Mouse (Mus musculus): ENCODE results near the gene Tmem150c. TPM values are rescaled to one million over a fixed set of nuclear protein-coding genes. Genes with fewer than 3 reads are reported as not detected.

Gene Tmem150c
- polyA plus RNA-seq, 1 experiment: 0.65 TPM

- H3K4me1 ChIP-seq (ENCODE audit: control insufficient read depth, insufficient read depth, low read length): no peaks in the 10 kb centered on the region; the same call in 1 of the 2 replicates
- 69% methylated on average over 12 of the region's 12 CpGs for WGBS
- TF ChIP-seq POLR2A (IDR thresholded peaks at IDR 0.05; ENCODE audit: borderline replicate concordance, control insufficient read depth, low read depth, low read length): no peak
- TF ChIP-seq CTCF (IDR thresholded peaks at IDR 0.05; ENCODE audit: control insufficient read depth, insufficient read depth, low read length): no peak
- H3K27ac ChIP-seq (ENCODE audit: control insufficient read depth, insufficient read depth, low read depth, low read length, poor library complexity): no peak overlapping the region
- H3K4me3 ChIP-seq (replicated peaks; ENCODE audit: control insufficient read depth, low read depth, low read length): no peak overlapping the region
Measured at GRCm38 (mm10) chr5:100083953-100084562, 75.5 kb downstream of the Tmem150c start.

- H3K4me1 ChIP-seq (ENCODE audit: control insufficient read depth, insufficient read depth, low read length): no peaks in the 10 kb centered on the region; the same call in 1 of the 2 replicates
- WGBS: 21% methylated on average over 4 of the region's 4 CpGs
- no peak overlapping the region for H3K4me3 ChIP-seq (replicated peaks; ENCODE audit: control insufficient read depth, low read depth, low read length)
- H3K27ac ChIP-seq (ENCODE audit: control insufficient read depth, insufficient read depth, low read depth, low read length, poor library complexity): no peak overlapping the region
- TF ChIP-seq POLR2A (IDR thresholded peaks at IDR 0.05; ENCODE audit: borderline replicate concordance, control insufficient read depth, low read depth, low read length) (no peak), CTCF (IDR thresholded peaks at IDR 0.05; ENCODE audit: control insufficient read depth, insufficient read depth, low read length) (no peak)
Measured at GRCm38 (mm10) chr5:100082006-100082405, 77.6 kb downstream of the Tmem150c start.

- TF ChIP-seq CTCF (IDR thresholded peaks at IDR 0.05; ENCODE audit: control insufficient read depth, insufficient read depth, low read length): no peak
- TF ChIP-seq POLR2A (IDR thresholded peaks at IDR 0.05; ENCODE audit: borderline replicate concordance, control insufficient read depth, low read depth, low read length): no peak
- Histone ChIP-seq H3K27ac (ENCODE audit: control insufficient read depth, insufficient read depth, low read depth, low read length, poor library complexity) (no peak overlapping the region), H3K4me3 (replicated peaks; ENCODE audit: control insufficient read depth, low read depth, low read length) (no peak overlapping the region), H3K4me1 (ENCODE audit: control insufficient read depth, insufficient read depth, low read length) (no peaks in the 10 kb centered on the region; the same call in 1 of the 2 replicates)
- whole genome bisulfite sequencing: 70% methylated on average over 8 of the region's 8 CpGs
Measured at GRCm38 (mm10) chr5:100079931-100080275, 79.7 kb downstream of the Tmem150c start.

GRCm38 (mm10) chr5:100079040-100079930 is 80.3 kb downstream of the Tmem150c start:
- no peak overlapping the region for H3K27ac ChIP-seq (ENCODE audit: control insufficient read depth, insufficient read depth, low read depth, low read length, poor library complexity)
- TF ChIP-seq CTCF (IDR thresholded peaks at IDR 0.05; ENCODE audit: control insufficient read depth, insufficient read depth, low read length) (no peak), POLR2A (IDR thresholded peaks at IDR 0.05; ENCODE audit: borderline replicate concordance, control insufficient read depth, low read depth, low read length) (no peak)
- H3K4me3 ChIP-seq (replicated peaks; ENCODE audit: control insufficient read depth, low read depth, low read length): peak overlapping the region; percentile 1
- H3K4me1 ChIP-seq (ENCODE audit: control insufficient read depth, insufficient read depth, low read length): no peaks in the 10 kb centered on the region; the same call in 1 of the 2 replicates
- 36% methylated on average over 36 of the region's 36 CpGs for WGBS

GRCm38 (mm10) chr5:100074571-100074970 is 85.0 kb downstream of the Tmem150c start:
- 65% methylated on average over 4 of the region's 4 CpGs for WGBS
- Histone ChIP-seq H3K4me3 (replicated peaks; ENCODE audit: control insufficient read depth, low read depth, low read length) (no peak overlapping the region), H3K4me1 (ENCODE audit: control insufficient read depth, insufficient read depth, low read length) (no peaks in the 10 kb centered on the region; the same call in 1 of the 2 replicates), H3K27ac (ENCODE audit: control insufficient read depth, insufficient read depth, low read depth, low read length, poor library complexity) (no peak overlapping the region)
- TF ChIP-seq POLR2A (IDR thresholded peaks at IDR 0.05; ENCODE audit: borderline replicate concordance, control insufficient read depth, low read depth, low read length) (no peak), CTCF (IDR thresholded peaks at IDR 0.05; ENCODE audit: control insufficient read depth, insufficient read depth, low read length) (no peak)

GRCm38 (mm10) chr5:100072557-100072956 is 87.1 kb downstream of the Tmem150c start:
- H3K27ac ChIP-seq (ENCODE audit: control insufficient read depth, insufficient read depth, low read depth, low read length, poor library complexity): no peak overlapping the region
- TF ChIP-seq CTCF (IDR thresholded peaks at IDR 0.05; ENCODE audit: control insufficient read depth, insufficient read depth, low read length) (no peak), POLR2A (IDR thresholded peaks at IDR 0.05; ENCODE audit: borderline replicate concordance, control insufficient read depth, low read depth, low read length) (no peak)
- no peaks in the 10 kb centered on the region; the same call in 1 of the 2 replicates for H3K4me1 ChIP-seq (ENCODE audit: control insufficient read depth, insufficient read depth, low read length)
- H3K4me3 ChIP-seq (replicated peaks; ENCODE audit: control insufficient read depth, low read depth, low read length): no peak overlapping the region
- WGBS: 89% methylated on average over 9 of the region's 9 CpGs

- Histone ChIP-seq H3K4me3 (replicated peaks; ENCODE audit: control insufficient read depth, low read depth, low read length) (no peak overlapping the region), H3K4me1 (ENCODE audit: control insufficient read depth, insufficient read depth, low read length) (no peaks in the 10 kb centered on the region; the same call in 1 of the 2 replicates), H3K27ac (ENCODE audit: control insufficient read depth, insufficient read depth, low read depth, low read length, poor library complexity) (no peak overlapping the region)
- WGBS: 85% methylated on average over 5 of the region's 5 CpGs
- no peak for TF ChIP-seq CTCF (IDR thresholded peaks at IDR 0.05; ENCODE audit: control insufficient read depth, insufficient read depth, low read length)
- no peak for TF ChIP-seq POLR2A (IDR thresholded peaks at IDR 0.05; ENCODE audit: borderline replicate concordance, control insufficient read depth, low read depth, low read length)
Measured at GRCm38 (mm10) chr5:100071541-100071940, 88.1 kb downstream of the Tmem150c start.

GRCm38 (mm10) chr5:100070255-100070654 is 89.4 kb downstream of the Tmem150c start:
- TF ChIP-seq CTCF (IDR thresholded peaks at IDR 0.05; ENCODE audit: control insufficient read depth, insufficient read depth, low read length): peak; percentile 99
- TF ChIP-seq POLR2A (IDR thresholded peaks at IDR 0.05; ENCODE audit: borderline replicate concordance, control insufficient read depth, low read depth, low read length): no peak
- no peaks in the 10 kb centered on the region; the same call in 1 of the 2 replicates for H3K4me1 ChIP-seq (ENCODE audit: control insufficient read depth, insufficient read depth, low read length)
- 11% methylated on average over 3 of the region's 3 CpGs for WGBS
- no peak overlapping the region for H3K27ac ChIP-seq (ENCODE audit: control insufficient read depth, insufficient read depth, low read depth, low read length, poor library complexity)
- H3K4me3 ChIP-seq (replicated peaks; ENCODE audit: control insufficient read depth, low read depth, low read length): no peak overlapping the region

All from bone marrow, adult 2 months (tissue).